Mouse (Mus musculus) gastrocnemius, adult 18-20 months (tissue): ENCODE measurements around the gene Spata7. TPM values are rescaled to one million over a fixed set of nuclear protein-coding genes. Genes with fewer than 3 reads are reported as not detected.
"Not testable (repeated sequence)": the region's sequence is repeated elsewhere in the genome, so short reads cannot be mapped to it uniquely, and the experiment has no call there.

Experiments used
- DNase-seq: peaks from one replicate; pipeline ENCODE4 v3.0.0; 2021; ENCODE audit warnings: low spot score
- long read RNA-seq, 2 experiments: library from polyadenylated mRNA; stranded (forward); transcript quantifications; one replicate each; pipeline ENCODE4 v2.0.0; 2021
- total RNA-seq, 2 experiments: library from RNA; stranded (reverse); gene quantifications; 2 replicates each; pipeline ENCODE4 v1.2.3; 2021

Spata7 gene
- total RNA-seq: 1 to 10 TPM; 3.0 to 3.4 TPM
- long read RNA-seq, experiment 1, partial matches to known transcripts: 0 of 2 reads
- long read RNA-seq, experiment 1, other reads (novel, unspliced or antisense): 2 of 2 reads
- long read RNA-seq, experiment 2, partial matches to known transcripts: 0 of 2 reads
- long read RNA-seq, experiment 2, other reads (novel, unspliced or antisense): 1 of 2 reads

DNA sequence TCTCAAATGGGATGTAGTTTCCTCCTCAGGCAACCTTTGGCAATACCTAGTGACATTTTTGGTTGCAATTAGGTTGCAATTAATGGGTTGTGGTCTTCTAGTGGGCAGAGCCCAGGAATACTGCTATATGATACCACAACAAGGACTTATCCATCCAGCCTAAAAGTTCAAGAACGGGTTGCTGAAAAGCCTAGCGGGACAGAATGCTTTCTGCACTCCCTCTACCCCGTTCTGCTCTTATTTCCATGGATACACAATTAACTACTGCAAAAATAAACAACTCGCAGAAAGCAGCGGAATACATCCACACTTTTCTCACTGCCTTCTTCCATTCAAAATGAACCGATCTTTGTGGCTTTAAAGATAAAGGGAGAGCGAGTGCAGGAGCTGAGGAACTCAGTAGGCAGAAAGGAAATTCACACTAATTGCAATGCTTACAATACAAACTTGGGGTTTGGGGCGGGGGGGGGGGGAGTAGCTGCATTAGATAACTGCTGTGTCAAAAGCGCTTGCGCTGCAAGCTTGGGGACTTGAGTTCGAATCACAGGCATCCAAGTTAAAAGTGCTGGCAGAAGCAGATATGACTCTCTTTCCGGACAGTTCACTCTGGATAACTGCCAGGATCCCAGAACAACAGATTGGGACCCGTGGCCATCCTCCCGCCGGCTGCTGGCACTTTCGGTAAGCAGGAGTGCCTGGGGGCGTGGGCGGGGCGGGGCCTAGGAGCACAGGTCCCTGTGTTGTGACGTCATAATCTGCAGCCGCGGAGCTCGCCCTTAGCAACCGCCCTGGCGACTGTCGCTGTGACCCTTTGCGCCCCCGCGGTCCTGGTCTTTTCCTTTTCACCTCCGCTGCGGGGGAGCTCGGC is at the start of gene Spata7:
Spata7 (plus strand) TSS at position 766 of the 868 bp plus-strand sequence.
- peak; percentile 70 for DNase-seq

DNA sequence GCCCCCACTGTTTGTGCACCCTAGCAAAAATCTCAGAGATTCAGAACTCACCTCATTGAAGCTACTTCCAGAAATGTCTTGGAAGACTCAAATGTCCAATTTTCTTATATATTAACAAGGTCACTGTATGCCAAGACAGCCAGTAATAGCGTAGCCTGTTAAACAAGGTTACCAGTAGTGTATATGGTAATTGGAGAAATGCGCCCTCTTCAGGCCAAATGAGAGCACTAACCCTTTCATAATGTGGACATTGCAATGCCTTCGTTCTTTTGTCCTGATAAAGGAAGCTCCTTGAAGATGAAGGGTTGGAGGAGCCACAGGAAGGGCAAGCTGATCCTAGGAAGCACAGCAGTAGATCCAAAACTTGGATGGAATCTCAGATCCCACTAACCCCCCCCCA is 42.7 kb upstream of the Spata7 start:
- DNase-seq: no peak

- no peak for DNase-seq
Measured at GRCm38 (mm10) chr12:98588573-98588972, 39.4 kb upstream of the Spata7 start.

GRCm38 (mm10) chr12:98591016-98591415 is 36.9 kb upstream of the Spata7 start:
- no peak for DNase-seq

GRCm38 (mm10) chr12:98600861-98601260 is 27.1 kb upstream of the Spata7 start:
- no peak for DNase-seq

DNA sequence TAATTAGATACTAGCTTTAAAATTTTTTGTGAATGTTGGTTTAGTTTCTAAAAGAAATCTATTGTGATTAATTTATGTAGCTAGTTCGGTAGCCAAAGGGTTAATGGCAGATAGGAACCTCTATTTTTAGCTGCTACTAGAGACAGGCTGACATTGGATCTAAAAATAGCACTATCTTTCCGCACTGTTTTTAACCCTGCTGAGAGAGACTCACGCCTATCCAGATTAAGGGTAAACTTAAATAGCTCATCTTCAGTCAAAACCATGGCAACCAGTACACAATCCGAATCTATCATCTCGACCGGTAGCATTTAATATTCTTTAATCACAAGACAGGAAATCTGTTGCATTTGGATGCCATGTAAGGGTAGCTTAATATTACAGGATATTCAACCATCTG is 25.8 kb upstream of the Spata7 start:
- peak; percentile 17 for DNase-seq

GRCm38 (mm10) chr12:98605264-98605663 is 22.7 kb upstream of the Spata7 start:
- no peak for DNase-seq

GRCm38 (mm10) chr12:98606595-98607290 is 21.2 kb upstream of the Spata7 start:
- DNase-seq: no peak

GRCm38 (mm10) chr12:98610341-98610740 is 17.6 kb upstream of the Spata7 start:
- no peak for DNase-seq

- DNase-seq: no peak
Measured at GRCm38 (mm10) chr12:98614910-98615508, 12.9 kb upstream of the Spata7 start.

- DNase-seq: no peak
Measured at GRCm38 (mm10) chr12:98615746-98616145, 12.2 kb upstream of the Spata7 start.

DNA sequence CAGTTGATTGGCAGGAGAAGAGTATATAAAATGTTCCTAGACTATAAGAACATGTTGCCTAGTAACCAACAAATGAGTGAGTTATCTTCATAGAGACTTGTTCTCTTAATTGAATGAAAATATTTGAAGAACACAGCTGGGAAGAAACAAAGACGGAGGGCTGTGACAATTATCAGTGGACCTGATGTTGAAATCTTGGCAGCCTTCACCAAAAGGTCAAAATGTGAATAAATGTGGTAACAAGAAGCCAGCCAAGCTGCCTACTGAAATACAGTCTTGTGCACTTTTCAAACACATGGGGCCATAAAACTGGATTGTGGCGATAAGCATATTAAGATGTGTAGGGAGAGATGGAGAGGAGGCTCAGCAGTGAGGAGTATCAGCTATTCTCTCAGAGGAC is 8.5 kb upstream of the Spata7 start:
- DNase-seq: no peak

- DNase-seq: not testable (repeated sequence)
Measured at GRCm38 (mm10) chr12:98620922-98621321, 7.0 kb upstream of the Spata7 start.

DNA sequence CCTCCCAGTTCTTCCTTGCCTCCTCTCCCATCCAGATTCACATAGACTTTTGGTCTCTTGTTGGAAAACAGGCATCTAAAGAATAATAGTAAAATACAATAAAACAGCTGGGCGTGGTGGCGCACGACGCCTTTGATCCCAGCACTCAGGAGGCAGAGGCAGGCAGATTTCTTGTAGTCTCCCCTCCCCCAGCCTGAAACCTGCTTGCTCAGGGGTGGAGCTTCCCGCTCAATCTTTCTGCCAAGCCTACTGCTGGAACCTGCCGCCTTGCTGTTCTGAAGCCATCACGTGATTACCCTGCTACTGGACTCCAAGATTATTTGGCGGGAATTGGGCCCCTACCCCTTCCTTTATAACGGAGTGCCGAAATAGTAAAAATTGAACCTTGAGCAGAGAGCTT is 4.7 kb upstream of the Spata7 start:
- not testable (repeated sequence) for DNase-seq

GRCm38 (mm10) chr12:98628260-98628970 is 458 bp downstream of the Spata7 start:
- DNase-seq: no peak

DNA sequence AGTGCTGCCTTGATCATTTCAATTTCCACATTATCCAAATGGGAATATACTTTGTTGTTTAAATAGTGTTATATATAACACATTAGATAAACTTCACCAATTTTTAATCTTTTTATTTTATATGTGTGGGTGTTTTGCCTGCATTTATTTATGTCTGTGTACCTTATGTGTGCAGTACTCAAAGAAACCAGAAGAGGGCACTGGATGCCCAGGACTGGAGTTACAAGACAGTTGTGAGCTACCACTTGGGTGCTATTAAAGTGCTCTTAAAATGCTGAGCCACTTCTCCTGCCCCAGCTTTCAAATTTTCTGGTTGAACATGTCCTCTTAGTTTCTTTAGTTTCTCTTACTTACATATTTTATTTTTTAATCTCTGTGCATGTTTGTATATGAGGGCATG is 16.9 kb downstream of the Spata7 start:
- no peak for DNase-seq

- no peak for DNase-seq
Measured at GRCm38 (mm10) chr12:98656873-98657272, 28.9 kb downstream of the Spata7 start.

- DNase-seq: no peak
Measured at GRCm38 (mm10) chr12:98662617-98663016, 34.7 kb downstream of the Spata7 start.

GRCm38 (mm10) chr12:98668132-98668814 is 40.3 kb downstream of the Spata7 start:
- DNase-seq: no peak

- no peak for DNase-seq
Measured at GRCm38 (mm10) chr12:98669086-98669485, 41.1 kb downstream of the Spata7 start.

GRCm38 (mm10) chr12:98669864-98670263 is 41.9 kb downstream of the Spata7 start:
- DNase-seq: no peak
